ENCODE assay signal across 1 mouse cellular context in genomic region chr6:65578151-65578973, GRCm38 (mm10).
TF ChIP-seq lines count a peak whose summit lies in the region.

No protein-coding gene starts in this region.

TF ChIP-seq in MEL, 35 proteins besides CTCF, POLR2A, EP300 and RAD21 (continued from another document):
- TF ChIP-seq ELF1 (IDR thresholded peaks at IDR 0.05; ENCODE audit: low read depth, low read length) (peak; percentile 41; the same call in 1 of the 2 replicates), JUND (IDR thresholded peaks at IDR 0.05; ENCODE audit: low read depth, low read length) (no peak), TCF12 (IDR thresholded peaks at IDR 0.05; ENCODE audit: low read depth, low read length) (peak; percentile 90), SIN3A (IDR thresholded peaks at IDR 0.05; ENCODE audit: low read length) (peak; percentile 72), SMC3 (IDR thresholded peaks at IDR 0.05; ENCODE audit: low read depth, low read length) (peak; percentile 18; the same call in 1 of the 2 replicates), USF2 (IDR thresholded peaks at IDR 0.05; ENCODE audit: borderline replicate concordance in 1 of 2, insufficient read depth in 1 of 2, low read depth in 1 of 2, low read length in 2 of 2) (no peak)
